Mouse (Mus musculus) ES-Bruce4 (cell line): Measurements from ENCODE around the gene Tmbim6.

Experiments used
- CTCF ChIP-seq: IDR thresholded peaks from one replicate; pipeline ENCODE4 v1.8.1; 2011; ENCODE audit warnings: low read depth, low read length
- POLR2A ChIP-seq: IDR thresholded peaks from one replicate; pipeline ENCODE4 v1.8.1; 2011; ENCODE audit warnings: low read length; ENCODE audit not compliant: insufficient read depth

GRCm38 (mm10) chr15:99406986-99407570 is 14.4 kb downstream of the Tmbim6 start:
- TF ChIP-seq POLR2A, result no peak
- TF ChIP-seq CTCF, result no peak
